Mouse (Mus musculus): ENCODE measurements at regions not wholly inside any gene's neighbourhood (a gene's known extent, or its start where the extent isn't known, plus 50 kb on each side); places are given as distances from the start of the nearest gene placed in this dataset.

DNA sequence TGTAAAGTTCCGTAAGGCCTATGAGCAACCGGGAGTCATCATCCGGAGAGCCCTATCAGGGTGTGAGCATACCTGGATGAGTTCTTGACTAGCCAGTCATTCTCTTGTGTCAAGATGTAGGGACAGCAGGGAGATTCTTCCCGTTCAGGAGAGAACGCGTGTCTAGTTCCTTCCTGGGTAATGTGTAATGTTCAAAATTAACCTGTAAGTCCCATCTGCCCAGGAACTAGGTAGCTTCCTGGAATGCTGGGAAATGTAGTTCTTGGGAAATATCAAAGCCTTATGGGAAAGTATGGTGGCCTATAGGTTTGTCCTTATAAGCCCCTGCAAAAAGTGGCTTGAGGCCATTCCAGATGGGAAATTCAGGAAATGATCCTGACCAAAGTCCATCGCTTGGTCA lies 222.0 kb downstream of the Gm10260 start:
- ATAC-seq (replicated peaks; ENCODE audit: insufficient number of reproducible peaks, low FRiP score, low TSS enrichment, poor library complexity, severe bottlenecking), result no peak

- ATAC-seq (replicated peaks; ENCODE audit: insufficient number of reproducible peaks, low FRiP score, low TSS enrichment, poor library complexity, severe bottlenecking), result no peak
These were observed 222.7 kb downstream of the Gm10260 start for GRCm38 (mm10) chr13:97537686-97538085.

- no peak for ATAC-seq (replicated peaks; ENCODE audit: insufficient number of reproducible peaks, low FRiP score, low TSS enrichment, poor library complexity, severe bottlenecking)
These were observed 223.2 kb downstream of the Gm10260 start for GRCm38 (mm10) chr13:97537206-97537605.

DNA sequence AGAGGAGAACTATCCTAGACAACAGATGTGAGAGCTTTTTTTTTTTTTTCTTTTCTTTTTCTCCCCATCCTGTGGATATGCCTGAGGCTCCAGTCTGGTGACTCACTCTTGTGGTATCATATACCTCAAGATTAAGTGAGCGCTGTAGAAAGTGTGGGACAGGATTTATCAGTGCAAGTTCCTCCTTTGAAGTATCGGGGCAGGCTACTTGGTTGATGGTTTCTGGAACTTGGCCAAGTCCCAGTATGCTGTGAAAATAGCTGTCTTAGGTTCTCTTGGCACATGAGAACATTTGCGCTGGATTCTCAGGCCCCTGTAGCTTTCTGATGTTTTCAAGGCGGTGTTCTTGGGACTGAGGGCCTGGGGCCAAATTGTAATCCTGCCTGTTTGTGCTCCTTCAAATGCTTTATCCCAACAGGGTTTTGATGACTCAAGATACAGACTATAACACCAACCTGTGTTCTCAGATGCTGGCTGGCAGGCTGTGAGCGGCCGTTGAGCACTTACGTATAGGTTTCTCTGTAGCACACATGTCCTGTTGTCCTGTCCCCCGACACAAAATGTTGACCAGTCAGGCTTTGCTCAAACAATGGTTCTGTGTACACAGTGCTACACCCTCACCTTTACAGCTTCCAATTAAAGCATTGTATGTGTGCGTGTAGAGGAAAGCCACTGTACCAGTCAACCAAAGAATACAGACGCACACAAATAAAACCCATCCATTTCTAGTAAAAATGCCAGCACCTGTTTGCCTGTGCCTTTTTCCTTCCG lies 226.4 kb downstream of the Gm10260 start:
- ATAC-seq (replicated peaks; ENCODE audit: insufficient number of reproducible peaks, low FRiP score, low TSS enrichment, poor library complexity, severe bottlenecking), result 0 out of 2 replicates have a peak, but pooled peaks have one; percentile 23

- no peak for ATAC-seq (replicated peaks; ENCODE audit: insufficient number of reproducible peaks, low FRiP score, low TSS enrichment, poor library complexity, severe bottlenecking)
These were observed 229.3 kb downstream of the Gm10260 start for GRCm38 (mm10) chr13:97531181-97531580.

- ATAC-seq (replicated peaks; ENCODE audit: insufficient number of reproducible peaks, low FRiP score, low TSS enrichment, poor library complexity, severe bottlenecking), result peak; percentile 40; the same call in 1 of the 2 replicates
These were observed 229.9 kb downstream of the Gm10260 start for GRCm38 (mm10) chr13:97530570-97530969.

DNA sequence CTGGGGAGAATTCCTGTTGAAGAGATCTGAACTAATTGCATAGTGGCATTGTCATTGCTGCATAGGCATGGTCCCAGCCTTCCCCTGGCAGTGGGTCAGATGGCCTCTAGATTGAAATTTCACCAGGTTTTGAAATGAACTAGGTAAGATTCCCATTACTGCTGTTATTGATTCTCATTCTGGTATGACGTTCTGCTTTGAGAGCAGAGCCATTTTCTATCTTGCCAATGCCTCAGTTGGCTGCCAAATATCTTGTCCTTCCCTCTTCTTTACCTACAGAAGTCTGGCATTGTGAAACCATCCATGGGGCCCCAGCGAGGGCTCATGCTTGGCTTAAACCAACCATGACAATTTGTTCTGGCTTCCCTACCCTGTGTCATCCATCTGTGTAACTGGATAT lies 232.5 kb downstream of the Gm10260 start:
- no peak for ATAC-seq (replicated peaks; ENCODE audit: insufficient number of reproducible peaks, low FRiP score, low TSS enrichment, poor library complexity, severe bottlenecking)

DNA sequence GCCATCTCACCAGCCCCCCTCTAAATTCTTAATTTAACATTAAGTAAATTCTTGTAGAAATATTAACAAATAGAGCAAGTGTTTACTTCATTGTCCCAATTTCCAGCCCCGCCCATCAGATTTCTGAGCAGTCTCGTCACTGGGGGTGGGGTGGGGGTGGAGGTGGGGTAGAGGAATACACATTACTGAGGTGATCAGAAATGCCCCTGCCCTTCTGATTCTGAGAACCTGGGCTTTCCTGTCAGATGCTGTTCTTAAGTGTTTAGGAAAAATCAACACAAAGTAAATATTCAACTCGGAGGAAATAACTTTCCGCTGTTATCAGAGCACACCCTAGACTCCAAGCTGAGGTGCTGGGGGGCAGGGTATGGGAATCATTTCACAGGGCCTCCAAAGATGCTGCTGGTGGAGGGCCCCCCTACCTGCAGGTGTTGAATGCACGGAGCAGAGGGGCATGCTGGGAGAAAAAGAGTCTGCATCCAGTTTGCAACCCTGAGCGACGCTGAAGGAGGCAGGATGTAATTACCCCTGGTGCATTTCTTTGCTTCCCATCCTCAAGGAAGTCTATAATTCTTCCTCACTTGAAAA lies 235.5 kb downstream of the Gm10260 start:
- no peak for ATAC-seq (replicated peaks; ENCODE audit: insufficient number of reproducible peaks, low FRiP score, low TSS enrichment, poor library complexity, severe bottlenecking)

DNA sequence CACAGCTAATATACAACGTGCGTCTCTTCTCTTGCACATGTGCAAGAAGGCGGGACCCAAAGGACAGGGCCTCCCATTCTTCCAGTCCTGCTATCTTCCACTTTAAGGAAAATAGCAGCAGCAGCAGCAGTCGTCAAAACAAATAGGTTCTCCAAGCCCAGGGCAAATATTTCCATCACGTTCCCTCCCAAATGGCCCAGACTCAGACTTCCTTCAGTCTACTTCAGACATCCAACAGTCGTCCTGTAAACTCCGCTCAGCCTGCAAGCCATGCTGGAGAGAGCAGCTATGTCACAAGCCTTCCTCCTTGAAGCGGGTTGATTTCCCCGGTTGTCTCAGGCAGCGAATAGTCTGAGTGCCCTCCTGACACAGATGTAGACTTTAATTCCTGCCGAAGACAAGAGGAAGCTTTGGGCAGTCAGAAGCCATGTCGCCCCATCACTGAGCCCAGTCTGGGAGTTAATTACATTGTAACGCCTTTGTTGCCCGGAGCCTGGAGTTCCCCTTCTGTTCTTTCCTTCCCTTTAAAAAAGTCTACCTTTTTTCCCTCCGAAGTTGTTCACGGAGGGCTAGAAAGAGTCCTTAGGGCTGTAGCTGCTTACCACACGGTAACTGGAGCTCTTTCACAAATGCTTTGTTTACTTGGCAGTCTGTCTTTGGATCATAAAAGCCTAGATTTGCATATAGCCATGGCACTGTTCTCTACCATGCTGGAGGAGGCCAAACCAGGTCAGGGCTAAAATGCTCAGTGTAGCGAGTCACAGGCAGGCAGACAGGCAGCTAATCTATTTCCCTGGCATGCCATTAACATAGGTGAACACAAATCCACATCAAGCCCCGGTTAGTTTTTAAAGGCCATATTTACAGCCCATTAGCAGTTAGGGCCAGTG lies 236.7 kb downstream of the Gm10260 start:
- no peak for ATAC-seq (replicated peaks; ENCODE audit: insufficient number of reproducible peaks, low FRiP score, low TSS enrichment, poor library complexity, severe bottlenecking)

DNA sequence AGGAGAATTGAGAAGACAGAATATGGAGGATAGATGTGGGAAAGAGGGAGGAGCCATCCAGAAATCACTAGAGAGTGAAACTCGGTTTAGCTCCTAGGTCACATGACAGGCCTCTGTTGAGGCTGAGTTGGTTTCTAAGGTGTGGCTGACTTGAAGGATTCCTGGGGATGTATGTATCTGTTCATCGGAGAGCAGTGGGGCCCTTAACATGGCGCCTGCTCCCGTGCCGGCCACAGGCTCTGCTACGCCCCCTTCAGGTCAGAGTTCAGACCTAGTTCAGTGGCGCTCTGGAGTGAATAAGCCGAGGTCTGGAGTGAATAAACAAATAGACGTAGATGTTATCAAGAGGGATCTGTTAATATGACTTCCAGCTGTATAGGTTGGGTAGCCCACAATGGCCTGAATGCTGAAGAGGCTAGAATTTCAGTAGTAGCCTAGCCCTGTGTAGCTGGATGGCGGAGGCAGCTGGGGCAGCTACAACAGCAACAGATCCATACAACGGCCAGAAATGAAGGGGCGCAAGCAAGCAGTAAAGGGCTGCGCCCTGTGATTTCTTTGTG lies 239.4 kb downstream of the Gm10260 start:
- ATAC-seq (replicated peaks; ENCODE audit: insufficient number of reproducible peaks, low FRiP score, low TSS enrichment, poor library complexity, severe bottlenecking), result no peak

DNA sequence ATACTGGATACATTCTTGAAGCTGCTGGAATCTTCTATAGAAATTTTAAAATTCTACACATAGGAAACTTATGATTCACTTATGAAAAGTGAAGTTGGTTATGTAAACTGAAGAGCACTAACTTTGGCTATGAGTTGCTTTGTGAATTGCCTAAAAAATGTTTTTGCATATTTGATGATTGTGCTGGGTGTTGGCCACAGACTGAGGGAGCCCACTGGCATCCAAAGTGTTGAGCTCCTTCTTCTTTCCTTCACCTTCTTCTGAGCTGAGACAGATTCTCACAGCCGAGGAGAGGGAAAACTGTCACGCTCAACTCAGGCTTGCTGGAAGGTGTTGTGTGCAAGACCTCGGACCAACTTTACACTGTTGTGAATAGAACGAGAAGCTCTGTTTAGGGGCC lies 243.7 kb downstream of the Gm10260 start:
- no peak for ATAC-seq (replicated peaks; ENCODE audit: insufficient number of reproducible peaks, low FRiP score, low TSS enrichment, poor library complexity, severe bottlenecking)

DNA sequence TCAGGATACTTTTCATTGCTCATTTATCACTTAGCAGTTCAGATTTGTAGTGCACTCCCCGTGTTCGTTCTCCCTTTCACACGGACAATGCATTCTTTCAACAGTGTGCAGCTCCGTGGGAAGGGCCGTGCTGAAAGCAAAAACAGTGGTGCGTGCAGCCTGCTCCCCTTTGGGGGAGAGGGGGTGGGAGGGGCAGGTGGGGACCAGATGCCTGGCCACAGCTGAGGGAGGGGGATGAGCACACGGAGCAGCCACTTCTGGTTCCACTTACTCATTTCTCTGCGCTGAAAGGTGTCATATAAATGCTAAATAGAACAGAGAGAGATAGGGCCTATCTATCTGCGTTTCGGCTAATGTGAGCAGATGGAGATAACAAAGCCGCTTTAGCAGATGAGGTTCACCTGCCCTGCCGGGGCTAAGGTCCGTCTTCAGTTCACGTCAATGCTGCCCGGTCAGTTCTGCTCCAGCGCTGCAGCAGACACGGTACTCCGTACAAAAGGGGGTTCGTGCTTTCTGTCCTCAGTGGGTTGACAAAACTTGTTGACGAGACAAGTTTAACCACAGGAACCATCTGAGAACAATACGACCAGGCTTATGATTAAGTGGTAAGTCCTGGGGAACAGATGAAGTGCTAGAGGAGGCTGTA lies 245.9 kb downstream of the Gm10260 start:
- no peak for ATAC-seq (replicated peaks; ENCODE audit: insufficient number of reproducible peaks, low FRiP score, low TSS enrichment, poor library complexity, severe bottlenecking)

DNA sequence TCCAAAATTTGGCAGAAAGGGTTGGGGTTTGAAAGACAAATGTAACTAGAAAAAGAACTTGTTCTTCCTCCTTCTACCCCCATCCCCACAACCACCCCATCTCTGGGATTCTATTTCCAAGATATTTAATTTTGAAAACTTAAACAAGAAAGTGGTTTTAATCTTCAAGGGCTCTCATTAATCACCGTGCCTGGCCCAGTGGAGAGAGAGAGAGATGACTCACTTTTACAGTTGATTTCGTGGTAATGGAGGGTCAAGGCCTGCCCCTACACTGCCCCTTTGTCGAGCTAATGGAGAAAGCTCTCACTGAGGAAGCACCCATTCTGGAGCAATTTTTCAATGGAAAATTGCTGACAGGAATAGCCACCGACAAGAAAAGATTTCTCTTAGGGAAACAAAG lies 247.9 kb downstream of the Gm10260 start:
- ATAC-seq (replicated peaks; ENCODE audit: insufficient number of reproducible peaks, low FRiP score, low TSS enrichment, poor library complexity, severe bottlenecking), result no peak

DNA sequence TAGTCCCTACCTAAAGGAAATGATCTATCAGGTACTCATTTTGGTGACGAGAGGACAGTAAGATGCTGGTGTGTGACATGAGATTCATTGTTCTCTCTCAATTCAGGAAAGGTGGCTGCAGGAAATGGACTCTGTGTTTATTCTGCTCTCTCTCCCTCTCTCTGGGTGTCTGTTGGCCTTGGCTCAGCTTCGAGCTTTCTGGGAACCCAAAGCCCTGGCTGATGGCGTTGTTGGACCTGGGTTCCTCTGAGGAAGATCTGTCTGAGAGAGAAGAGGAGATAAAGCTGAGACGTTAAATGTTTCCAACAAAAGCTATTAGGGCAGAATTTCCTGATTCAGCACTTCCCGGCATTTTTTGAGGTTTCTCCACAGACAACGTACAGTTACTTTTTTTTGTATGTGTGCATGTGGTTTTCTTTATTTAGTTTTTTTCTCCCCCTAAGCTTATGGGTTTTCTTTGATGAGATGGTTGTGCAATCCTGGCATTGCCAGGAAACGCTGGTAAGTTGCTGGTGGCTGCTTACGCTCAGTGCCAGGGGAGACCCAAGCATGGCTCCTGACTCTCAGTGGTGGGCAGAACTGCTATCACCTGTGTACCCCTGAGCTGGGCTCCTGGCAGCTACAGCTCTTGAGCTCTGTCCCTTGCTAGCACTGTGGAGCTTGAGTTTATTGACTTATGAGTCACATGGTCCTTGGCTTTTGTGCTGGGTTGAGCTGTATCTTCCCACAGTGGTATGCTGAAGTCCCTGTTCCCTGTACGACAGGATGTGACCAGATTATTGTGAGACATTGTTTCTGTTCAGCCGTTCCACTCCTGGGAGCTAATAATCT lies 249.8 kb downstream of the Gm10260 start:
- no peak for ATAC-seq (replicated peaks; ENCODE audit: insufficient number of reproducible peaks, low FRiP score, low TSS enrichment, poor library complexity, severe bottlenecking)

DNA sequence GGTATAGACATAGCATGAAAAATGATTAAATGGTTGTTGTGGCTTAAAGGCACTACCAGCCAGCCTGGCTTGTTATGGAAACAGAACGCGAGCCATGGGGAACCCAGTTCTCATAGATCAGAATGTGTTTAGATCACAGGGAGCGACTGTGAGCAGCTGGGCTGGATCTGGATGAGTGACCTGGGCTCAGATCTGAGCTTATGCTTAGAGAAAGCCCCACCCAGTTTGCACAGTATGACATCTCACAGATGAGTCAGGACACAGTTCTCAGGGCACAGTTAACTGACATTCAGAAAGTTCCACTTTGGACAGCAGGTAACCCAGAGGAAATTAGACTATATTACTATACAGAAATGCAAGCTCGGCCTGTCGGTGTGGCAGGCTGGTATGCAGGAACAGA lies 255.5 kb downstream of the Gm10260 start:
- no peak for ATAC-seq (replicated peaks; ENCODE audit: insufficient number of reproducible peaks, low FRiP score, low TSS enrichment, poor library complexity, severe bottlenecking)

DNA sequence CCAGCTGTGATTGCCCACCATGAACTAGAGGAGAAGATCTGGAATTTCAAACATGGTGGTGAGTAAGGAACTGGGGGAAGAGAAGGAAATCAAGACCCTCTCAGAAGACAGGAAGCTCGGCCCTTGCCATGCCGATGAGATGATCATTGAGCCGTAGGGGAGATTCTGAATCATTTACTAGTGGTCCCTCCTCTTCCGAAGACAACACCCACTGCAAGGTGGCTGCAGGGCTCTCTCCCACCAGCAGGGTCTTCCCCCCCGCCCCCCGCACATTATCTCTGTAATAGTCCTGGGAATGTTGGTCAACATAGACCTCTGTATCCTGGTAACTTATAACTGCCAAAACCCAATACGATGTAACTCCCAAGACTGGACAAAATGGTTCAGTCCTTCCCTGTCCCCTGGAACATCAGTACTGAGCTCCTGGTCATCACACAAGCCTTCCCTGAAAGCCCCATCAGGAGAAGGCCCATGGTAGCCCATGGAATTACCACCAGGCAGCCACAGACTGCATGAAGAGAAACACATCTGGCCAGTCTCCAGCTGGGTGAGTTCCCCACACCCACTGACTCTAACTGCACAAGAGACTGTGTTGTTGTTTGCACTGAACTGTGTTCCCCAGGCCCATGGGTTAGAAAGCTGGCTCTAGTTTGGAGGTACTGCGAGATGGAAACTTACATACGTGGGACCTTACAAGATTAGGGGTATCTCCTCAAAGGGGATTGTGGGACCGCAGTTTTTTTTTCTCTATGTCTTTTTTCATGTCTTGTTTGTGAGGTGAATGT lies 256.3 kb downstream of the Gm10260 start:
- no peak for ATAC-seq (replicated peaks; ENCODE audit: insufficient number of reproducible peaks, low FRiP score, low TSS enrichment, poor library complexity, severe bottlenecking)

DNA sequence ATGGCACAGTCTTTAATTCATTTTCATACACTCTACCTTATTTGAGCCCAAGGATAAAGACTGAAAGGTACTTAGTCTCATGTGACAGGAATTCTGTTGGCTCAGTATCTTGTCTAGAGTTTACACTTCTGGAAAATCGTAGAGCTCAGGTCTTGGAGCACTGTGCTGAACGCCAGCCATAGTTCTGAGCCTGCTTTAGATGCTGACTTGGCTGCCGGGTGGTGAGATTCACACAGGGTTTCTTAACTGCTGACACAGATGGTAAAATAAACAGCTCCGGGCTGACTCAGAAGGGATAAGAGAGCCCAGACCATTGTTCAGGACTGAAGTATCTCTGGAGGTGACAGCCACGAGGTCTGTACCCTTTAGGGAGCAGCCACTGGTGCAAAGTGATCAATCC lies 257.0 kb downstream of the Gm10260 start:
- no peak for ATAC-seq (replicated peaks; ENCODE audit: insufficient number of reproducible peaks, low FRiP score, low TSS enrichment, poor library complexity, severe bottlenecking)

Measured in monocyte, adult 5-6 weeks (primary cell).